Mouse (Mus musculus): ENCODE data around the gene Ptpre.
A peak's percentile ranks its signal among the peaks of the same experiment; 100 is the strongest.
"Not testable (repeated sequence)": the region's sequence is repeated elsewhere in the genome, so short reads cannot be mapped to it uniquely, and the experiment has no call there.

The Ptpre gene

DNA sequence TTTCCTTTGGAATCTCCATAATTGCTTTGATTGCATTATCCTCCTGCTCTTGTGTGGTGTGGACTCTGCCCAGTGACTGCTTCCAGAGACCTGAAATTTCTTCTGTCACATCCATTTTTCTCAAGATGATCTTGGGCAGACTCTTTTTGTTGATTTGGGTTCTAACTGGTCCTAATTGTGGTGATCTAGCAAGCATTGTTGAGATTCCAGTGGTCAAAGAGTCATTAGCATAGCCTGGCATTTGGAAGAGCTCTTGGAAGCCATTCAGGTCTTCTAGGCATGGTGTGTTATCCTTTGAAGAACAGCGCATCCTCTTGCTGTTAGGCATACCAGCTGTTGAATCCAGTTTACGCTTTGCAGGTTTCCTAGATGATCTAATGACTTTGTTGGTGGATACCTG, 161.1 kb downstream of the Ptpre start:
- no peak for DNase-seq

- not testable (repeated sequence) for DNase-seq
These were observed 162.1 kb downstream of the Ptpre start for GRCm38 (mm10) chr7:135699351-135699750.

GRCm38 (mm10) chr7:135703600-135704148, 166.4 kb downstream of the Ptpre start:
- no peak for DNase-seq

DNA sequence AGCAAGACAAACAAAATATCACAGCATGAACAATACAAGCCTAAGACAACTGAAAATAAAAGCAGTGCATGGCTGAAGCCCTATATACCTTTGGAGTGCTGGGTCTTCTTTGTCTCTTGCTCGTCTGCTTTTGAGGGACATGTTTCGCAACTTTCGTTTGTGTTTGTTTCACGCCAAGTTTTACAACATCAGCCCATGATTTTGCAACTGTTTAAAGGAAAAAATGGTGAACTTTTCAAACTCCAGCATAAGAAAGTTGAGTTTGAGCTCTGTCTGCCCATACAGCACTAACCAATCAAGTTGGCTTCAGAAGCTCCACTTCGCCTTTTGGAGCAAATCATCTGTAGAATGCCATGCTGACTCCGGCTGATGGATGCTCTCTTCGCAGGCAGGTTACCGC, 167.0 kb downstream of the Ptpre start:
- no peak for DNase-seq

GRCm38 (mm10) chr7:135705083-135705482, 167.8 kb downstream of the Ptpre start:
- DNase-seq, result no peak

- no peak for DNase-seq
These were observed 168.5 kb downstream of the Ptpre start for GRCm38 (mm10) chr7:135705753-135706152.

GRCm38 (mm10) chr7:135710702-135711101, 173.4 kb downstream of the Ptpre start:
- DNase-seq, result no peak

GRCm38 (mm10) chr7:135712534-135712933, 175.3 kb downstream of the Ptpre start:
- no peak for DNase-seq

- DNase-seq, result no peak
These were observed 176.0 kb downstream of the Ptpre start for GRCm38 (mm10) chr7:135713326-135713725.

GRCm38 (mm10) chr7:135715166-135715565, 177.9 kb downstream of the Ptpre start:
- no peak for DNase-seq

GRCm38 (mm10) chr7:135715642-135716444, 178.6 kb downstream of the Ptpre start, which contains the start of gene Mki67:
Gene Mki67, minus strand, starts transcription at chr7:135716361.
- DNase-seq, result no peak

- peak; percentile 80 for DNase-seq
These were observed 179.2 kb downstream of the Ptpre start for GRCm38 (mm10) chr7:135716445-135716877.

DNA sequence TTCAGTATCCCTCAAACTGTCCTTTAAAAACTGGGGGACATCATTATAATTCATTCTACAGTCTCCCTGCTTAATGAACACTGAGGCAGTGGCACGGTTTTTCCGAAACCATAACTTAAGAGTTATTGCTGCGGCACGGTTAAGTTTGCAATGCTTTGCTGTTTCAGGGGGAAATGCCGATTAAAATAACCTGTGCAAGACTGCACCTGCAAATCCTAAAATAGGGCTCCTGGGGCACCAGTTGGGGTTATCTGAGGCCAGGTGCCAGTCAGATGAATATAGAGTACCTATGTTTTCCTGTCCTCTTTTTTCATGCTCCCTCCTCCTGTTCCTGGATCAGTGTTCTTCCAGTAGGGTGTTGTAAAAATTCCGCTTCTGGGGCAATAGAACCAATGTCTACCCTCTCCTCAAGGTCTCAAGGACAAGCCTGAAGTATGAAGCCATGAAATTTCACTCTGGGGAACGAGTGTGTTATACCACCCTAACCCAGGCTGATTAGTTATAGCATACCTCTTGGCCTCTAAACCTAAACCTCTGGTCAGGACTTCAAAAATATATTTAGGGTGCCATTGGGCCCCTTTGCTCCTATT, 179.8 kb downstream of the Ptpre start:
- DNase-seq, result no peak

GRCm38 (mm10) chr7:135721436-135721992, 184.2 kb downstream of the Ptpre start:
- DNase-seq, result no peak

DNA sequence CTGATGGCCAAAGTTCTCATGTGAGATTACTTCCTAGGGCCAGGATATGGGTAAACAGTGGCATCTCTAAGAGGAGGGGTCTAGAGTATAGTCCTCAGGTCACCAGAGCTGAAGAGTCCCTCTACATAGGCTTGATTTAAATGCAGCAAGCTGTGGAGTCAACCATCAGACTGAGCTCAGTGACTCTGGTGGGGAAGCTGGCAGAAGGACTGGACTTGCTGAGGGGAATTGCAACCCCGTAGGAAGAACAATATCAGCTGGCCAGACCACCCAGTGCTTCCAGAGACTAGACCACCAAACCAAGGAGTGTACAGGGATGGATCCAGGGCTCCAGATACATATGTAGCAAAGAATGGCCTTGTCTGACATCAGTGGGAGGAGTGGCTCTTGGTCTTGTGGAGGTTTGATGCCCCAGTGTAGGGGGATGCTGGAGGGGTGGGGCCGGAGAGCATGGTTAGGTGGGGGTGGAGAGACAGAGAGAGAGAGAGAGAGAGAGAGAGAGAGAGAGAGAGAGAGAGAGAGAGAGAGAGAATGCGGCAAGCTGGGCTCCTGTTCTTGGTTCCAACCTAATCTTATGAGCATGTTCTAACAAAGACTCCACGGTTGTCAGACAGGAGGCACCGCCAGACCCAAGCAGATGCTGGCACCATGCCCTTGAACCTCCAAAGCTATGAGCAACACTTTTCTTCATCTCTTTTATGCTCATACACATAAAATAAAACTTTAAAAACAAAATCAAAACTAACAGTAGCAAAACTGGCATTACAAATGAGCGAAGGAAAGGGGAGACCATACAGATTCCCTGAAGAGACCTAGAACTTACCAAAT, 184.9 kb downstream of the Ptpre start:
- DNase-seq, result no peak

DNA sequence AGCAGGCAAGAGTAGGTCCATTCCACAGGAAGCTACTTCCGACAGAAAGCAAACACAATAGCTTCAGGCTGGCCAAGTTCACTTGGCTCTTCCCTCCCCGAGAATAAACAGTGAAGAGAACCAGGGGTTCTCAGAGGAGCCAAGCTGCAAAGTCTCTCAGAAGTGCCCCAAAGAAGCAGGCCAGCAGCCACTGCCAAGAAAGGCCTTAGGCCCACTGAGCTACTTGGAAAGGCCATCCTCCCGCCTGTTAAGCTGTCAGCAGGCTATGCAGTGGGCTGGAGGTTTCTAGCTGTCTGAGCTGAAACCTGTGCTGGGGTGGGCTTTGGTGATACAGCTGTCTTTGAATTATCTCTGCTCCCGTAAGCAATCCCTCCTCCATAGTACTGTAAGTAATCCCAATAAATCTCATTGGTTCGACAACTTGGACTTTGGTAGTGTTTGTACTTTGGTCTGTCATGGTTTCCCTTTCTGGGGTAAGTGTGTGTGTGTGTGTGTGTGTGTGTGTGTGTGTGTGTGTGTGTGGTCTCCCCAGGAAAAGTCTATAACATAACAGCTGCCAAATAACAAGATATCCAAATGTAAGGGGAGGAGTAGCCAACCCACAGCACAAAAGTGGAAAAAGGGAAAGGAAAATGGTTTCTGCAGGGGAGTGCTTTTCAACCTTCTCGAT, 186.5 kb downstream of the Ptpre start:
- DNase-seq, result no peak

GRCm38 (mm10) chr7:135726707-135727106, 189.4 kb downstream of the Ptpre start:
- DNase-seq, result no peak

DNA sequence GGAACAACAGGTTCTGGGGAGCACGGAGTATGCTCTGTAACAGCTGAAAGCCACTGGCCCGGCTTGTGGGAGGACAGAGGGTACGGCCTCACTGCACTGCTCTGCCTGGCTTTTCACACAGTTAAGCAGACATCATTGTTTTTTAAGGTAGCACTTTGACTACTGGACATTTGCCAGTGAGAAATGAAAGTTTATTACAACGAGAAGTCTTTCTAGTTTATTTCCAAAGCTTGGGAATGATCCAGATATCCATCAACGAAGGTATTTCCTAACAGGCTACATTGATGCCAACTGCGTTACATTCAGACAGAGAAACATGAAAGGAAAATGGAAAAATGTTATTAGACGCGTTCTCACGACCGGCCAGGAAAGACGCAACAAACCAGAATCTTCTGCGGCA, 190.8 kb downstream of the Ptpre start:
- DNase-seq, result no peak

DNA sequence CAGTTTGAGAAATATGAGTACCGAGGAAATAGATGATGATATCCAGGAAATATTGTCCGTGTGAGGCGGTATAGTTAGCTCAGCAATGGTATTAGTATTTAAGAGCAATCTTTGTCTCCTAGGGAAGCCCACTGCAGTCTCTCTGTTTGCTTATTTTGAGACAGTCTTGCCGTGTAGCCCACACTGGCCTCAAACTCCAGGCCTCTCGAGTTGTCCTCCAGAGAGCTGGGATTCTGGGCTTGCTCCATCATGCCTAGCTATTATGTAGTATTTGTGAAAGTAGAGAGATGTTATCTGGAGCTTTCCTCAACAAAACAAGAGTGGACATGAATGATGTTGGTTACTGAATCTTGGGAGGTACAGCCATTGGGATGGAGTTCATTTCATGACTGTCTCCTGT, 197.1 kb downstream of the Ptpre start:
- DNase-seq, result no peak

GRCm38 (mm10) chr7:135734911-135735646, 197.8 kb downstream of the Ptpre start:
- DNase-seq, result no peak

All from layer of hippocampus, adult 9-11 months (tissue).